Mouse (Mus musculus): ENCODE data around the gene Ctf1. TPM values are rescaled to one million over a fixed set of nuclear protein-coding genes. Genes with fewer than 3 reads are reported as not detected.

The Ctf1 gene
- total and polyA plus RNA-seq, 3 experiments: 1.7 to 5.3 (median 2.3) TPM

DNA sequence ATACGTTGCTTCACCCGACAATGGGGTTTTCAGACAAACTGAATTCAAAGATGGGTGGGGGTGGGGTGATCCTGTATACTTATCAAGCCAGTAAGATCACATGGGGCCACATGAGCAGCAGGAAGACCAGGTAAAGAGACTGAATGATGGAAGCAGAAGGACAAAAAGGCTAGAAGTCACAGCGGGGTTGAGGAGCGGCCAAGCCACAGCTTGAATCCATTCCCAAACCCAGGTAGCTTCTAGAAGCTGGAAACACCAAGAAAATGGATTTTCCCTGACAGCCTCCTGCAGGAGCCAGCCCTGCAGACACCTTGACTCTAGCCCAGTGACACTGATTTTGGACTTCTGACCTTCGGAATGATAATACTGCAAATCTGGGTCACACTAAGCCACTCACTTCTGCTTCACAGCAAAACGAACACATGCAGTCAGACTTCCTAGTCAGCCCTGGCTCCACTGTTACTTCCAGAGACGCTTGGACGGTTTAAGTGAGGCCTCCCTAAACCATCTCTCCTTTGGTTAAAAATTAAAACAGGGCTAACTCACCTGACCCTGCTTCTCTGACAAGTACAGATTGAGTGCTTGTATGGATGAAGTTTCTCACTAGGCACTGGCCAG lies 8.9 kb upstream of the Ctf1 start:
- Histone ChIP-seq H3K27me3 (ENCODE audit: insufficient read depth, low read length) (no peaks in the 10 kb centered on the region), H3K9me3 (replicated peaks) (no peaks in the 10 kb centered on the region), H3K4me1 (ENCODE audit: insufficient read depth, low read depth, low read length) (peaks cover 35% of the 10 kb centered on the region), H3K36me3 (replicated peaks) (peaks cover 66% of the 10 kb centered on the region), H3K4me3 (ENCODE audit: low read depth, low read length) (no peak overlapping the region)
- TF ChIP-seq TAL1 (conservative IDR thresholded peaks at IDR 0.05; ENCODE audit: low read depth, low read length) (no peak), POLR2AphosphoS5 (IDR thresholded peaks at IDR 0.05; ENCODE audit: insufficient replicate concordance, low read depth, low read length) (no peak), GATA1 (IDR thresholded peaks at IDR 0.05; ENCODE audit: borderline replicate concordance, low read length) (no peak), GATA2 (IDR thresholded peaks at IDR 0.05; ENCODE audit: borderline replicate concordance, low read depth, low read length) (no peak), CTCF (IDR thresholded peaks at IDR 0.05; ENCODE audit: low read depth, low read length) (no peak)
- ATAC-seq (ENCODE audit: extremely low read depth, insufficient number of reproducible peaks, low FRiP score, poor library complexity, severe bottlenecking) (no peak), DNase-seq (ENCODE audit: low spot score) (no peak)

DNA sequence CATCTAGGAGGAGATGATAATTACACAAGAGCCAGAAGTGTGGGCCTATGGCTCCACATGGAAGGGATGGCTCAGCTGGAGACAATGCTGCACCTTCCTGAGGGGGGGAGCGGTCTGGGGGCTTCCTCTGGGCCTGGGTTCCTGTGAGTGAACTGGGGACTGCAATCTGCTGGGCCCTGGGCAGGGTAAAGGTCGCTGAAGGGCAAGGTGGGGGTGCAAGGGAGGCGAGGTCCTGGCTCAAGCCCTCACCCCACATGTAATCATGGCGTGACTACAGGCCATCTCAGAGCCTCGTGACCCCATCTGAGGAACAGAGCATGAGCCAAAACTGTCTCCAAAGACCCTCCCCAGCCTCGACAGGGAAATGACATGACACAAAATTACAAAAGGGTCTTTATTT lies 7.9 kb upstream of the Ctf1 start:
- ATAC-seq (ENCODE audit: extremely low read depth, insufficient number of reproducible peaks, low FRiP score, poor library complexity, severe bottlenecking) (no peak), DNase-seq (ENCODE audit: low spot score) (no peak)
- Histone ChIP-seq H3K4me3 (ENCODE audit: low read depth, low read length) (no peak overlapping the region), H3K27me3 (ENCODE audit: insufficient read depth, low read length) (no peaks in the 10 kb centered on the region), H3K36me3 (replicated peaks) (peaks cover 63% of the 10 kb centered on the region), H3K4me1 (ENCODE audit: insufficient read depth, low read depth, low read length) (peaks cover 42% of the 10 kb centered on the region), H3K9me3 (replicated peaks) (no peaks in the 10 kb centered on the region)
- TF ChIP-seq GATA1 (IDR thresholded peaks at IDR 0.05; ENCODE audit: borderline replicate concordance, low read length) (no peak), POLR2AphosphoS5 (IDR thresholded peaks at IDR 0.05; ENCODE audit: insufficient replicate concordance, low read depth, low read length) (no peak), CTCF (IDR thresholded peaks at IDR 0.05; ENCODE audit: low read depth, low read length) (no peak), GATA2 (IDR thresholded peaks at IDR 0.05; ENCODE audit: borderline replicate concordance, low read depth, low read length) (no peak), TAL1 (conservative IDR thresholded peaks at IDR 0.05; ENCODE audit: low read depth, low read length) (no peak)

DNA sequence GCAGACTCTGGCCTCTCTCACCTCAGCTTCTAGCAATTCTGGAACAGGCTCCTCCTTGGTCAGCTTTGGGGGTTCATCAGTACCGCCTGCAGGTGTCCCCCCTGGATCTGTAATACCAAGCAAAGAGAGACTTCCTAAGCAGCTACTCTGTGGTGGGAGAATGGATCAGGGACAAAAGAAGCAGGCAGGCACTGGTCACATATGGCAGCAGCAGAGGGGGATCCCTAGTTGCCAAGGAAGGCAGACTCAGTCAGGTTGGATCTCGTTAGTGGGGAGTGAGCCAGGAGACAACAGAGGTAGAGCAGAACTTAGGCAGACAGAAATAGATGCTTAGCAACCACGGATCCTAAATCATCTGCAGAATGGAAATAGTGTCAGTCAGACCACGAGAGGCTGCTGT lies 6.8 kb upstream of the Ctf1 start:
- TF ChIP-seq GATA2 (IDR thresholded peaks at IDR 0.05; ENCODE audit: borderline replicate concordance, low read depth, low read length): no peak
- TF ChIP-seq TAL1 (conservative IDR thresholded peaks at IDR 0.05; ENCODE audit: low read depth, low read length): no peak
- Histone ChIP-seq H3K27me3 (ENCODE audit: insufficient read depth, low read length) (no peaks in the 10 kb centered on the region), H3K4me3 (ENCODE audit: low read depth, low read length) (no peak overlapping the region), H3K36me3 (replicated peaks) (peaks cover 54% of the 10 kb centered on the region), H3K4me1 (ENCODE audit: insufficient read depth, low read depth, low read length) (peaks cover 39% of the 10 kb centered on the region), H3K9me3 (replicated peaks) (no peaks in the 10 kb centered on the region)
- no peak for ATAC-seq (ENCODE audit: extremely low read depth, insufficient number of reproducible peaks, low FRiP score, poor library complexity, severe bottlenecking)
- no peak for DNase-seq (ENCODE audit: low spot score)

DNA sequence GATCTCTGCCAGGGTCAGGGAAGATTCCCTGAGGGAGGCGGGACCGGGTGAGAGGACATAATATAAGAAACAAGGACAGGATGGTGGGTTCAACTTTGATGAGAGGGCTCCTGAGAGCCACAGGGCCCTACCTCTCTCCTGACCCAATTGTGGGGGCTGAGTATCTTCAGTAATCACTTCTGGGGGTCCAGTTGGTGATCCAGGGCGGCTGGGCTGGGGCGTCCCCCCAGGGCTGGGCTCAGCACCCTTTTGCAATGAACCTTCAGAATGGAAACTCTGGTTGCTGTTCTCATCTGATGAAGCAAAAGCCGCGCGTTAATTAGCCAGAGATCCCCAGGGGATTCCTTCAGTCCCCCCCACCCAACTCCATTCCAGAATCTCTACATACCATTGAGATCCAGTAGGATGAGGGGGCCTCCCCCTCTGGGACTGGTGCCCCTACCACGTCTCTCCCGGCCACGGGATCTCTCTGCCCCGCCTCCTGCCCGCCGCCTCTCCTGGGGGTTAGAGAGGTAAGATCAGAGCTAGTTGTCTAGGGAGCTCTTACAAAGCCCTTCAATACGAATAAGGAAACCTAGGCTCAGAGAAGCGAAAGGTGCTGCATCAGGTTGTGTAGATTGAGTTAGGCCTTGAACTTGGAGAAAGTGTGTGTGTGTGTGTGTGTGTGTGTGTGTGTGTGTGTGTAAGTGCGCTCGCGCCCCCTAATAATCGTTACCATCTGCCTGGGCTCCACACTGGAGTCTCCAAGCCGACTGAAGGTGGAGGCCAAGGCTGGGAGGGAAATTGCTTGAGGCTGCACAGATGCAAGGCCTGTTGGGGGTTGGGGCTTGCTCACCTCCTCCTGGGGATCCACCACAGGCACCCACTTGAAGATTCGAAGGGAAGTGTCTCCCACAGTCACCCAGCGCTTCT lies 5.2 kb upstream of the Ctf1 start:
- Histone ChIP-seq H3K27me3 (ENCODE audit: insufficient read depth, low read length) (no peaks in the 10 kb centered on the region), H3K4me3 (ENCODE audit: low read depth, low read length) (peak overlapping the region; percentile 80), H3K4me1 (ENCODE audit: insufficient read depth, low read depth, low read length) (peaks cover 49% of the 10 kb centered on the region), H3K36me3 (replicated peaks) (peaks cover 51% of the 10 kb centered on the region), H3K9me3 (replicated peaks) (no peaks in the 10 kb centered on the region)
- no peak for TF ChIP-seq GATA2 (IDR thresholded peaks at IDR 0.05; ENCODE audit: borderline replicate concordance, low read depth, low read length)
- ATAC-seq (ENCODE audit: extremely low read depth, insufficient number of reproducible peaks, low FRiP score, poor library complexity, severe bottlenecking) (peak; percentile 17; the same call in 1 of the 2 replicates), DNase-seq (ENCODE audit: low spot score) (peak; percentile 64)

DNA sequence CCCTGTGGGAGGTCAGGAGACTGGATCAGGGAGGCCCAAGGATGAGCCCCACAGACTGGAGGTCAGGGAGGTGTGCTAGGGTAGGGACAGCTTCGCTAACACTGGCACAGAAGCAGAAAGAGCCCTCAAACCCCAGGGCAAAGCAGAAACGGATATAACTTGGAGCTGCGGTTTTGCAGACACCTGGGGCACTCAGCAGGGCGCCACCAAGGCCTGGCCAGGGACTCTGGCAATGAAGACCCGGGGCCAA lies 4.7 kb upstream of the Ctf1 start:
- no peaks in the 10 kb centered on the region for H3K27me3 ChIP-seq (ENCODE audit: insufficient read depth, low read length)
- no peaks in the 10 kb centered on the region for H3K9me3 ChIP-seq (replicated peaks)
- H3K4me1 ChIP-seq (ENCODE audit: insufficient read depth, low read depth, low read length): peaks cover 55% of the 10 kb centered on the region
- peaks cover 46% of the 10 kb centered on the region for H3K36me3 ChIP-seq (replicated peaks)
- DNase-seq (ENCODE audit: low spot score) (no peak), ATAC-seq (ENCODE audit: extremely low read depth, insufficient number of reproducible peaks, low FRiP score, poor library complexity, severe bottlenecking) (no peak; the same call in 1 of the 2 replicates)
- peak overlapping the region; percentile 80 for H3K4me3 ChIP-seq (ENCODE audit: low read depth, low read length)
- TF ChIP-seq POLR2AphosphoS5 (IDR thresholded peaks at IDR 0.05; ENCODE audit: insufficient replicate concordance, low read depth, low read length) (no peak), TAL1 (conservative IDR thresholded peaks at IDR 0.05; ENCODE audit: low read depth, low read length) (no peak), CTCF (IDR thresholded peaks at IDR 0.05; ENCODE audit: low read depth, low read length) (no peak), GATA2 (IDR thresholded peaks at IDR 0.05; ENCODE audit: borderline replicate concordance, low read depth, low read length) (no peak), GATA1 (IDR thresholded peaks at IDR 0.05; ENCODE audit: borderline replicate concordance, low read length) (no peak)

DNA sequence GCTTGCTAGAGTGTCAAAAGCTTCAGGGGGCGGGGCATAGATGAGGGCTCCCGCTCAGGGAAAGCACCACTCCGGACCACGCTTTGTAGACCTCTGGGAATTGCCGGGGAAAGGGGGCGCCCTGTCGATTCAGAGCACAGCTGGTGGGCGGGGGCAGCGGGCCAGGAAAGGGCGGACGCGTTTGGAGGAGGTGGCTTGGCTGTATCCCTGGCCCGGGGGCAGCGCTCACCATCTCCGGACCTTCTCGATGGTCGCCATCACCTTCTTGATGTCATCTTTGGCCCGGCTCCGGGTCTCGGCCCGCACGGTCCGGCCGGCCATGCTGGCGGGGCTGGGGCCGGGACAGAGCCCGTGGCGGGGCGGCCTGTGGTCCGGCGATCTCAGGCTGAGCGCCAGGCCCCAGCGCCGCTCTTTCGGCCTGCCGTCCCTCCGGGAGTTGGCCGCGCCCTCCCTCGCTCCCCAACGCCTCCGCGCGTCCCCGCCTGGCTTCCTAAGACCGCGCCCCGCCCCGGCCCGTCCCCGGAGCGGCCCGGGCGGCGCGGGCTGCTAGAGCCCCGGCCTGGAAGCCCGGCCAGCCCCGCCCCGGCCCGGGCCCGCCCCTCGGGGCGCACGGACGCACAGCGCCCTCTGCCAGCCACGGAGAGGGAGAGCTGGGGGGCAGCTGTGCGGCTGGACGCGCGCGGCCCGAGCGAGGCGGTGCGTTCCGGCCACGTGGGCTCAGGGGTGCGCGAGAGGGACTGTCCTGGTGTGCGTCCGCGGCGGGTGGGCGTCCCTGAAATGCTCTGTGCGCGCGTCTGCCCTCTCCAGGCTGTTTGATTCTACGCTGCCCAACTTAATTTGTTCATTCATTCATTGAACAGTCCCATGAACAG lies 4.1 kb upstream of the Ctf1 start, which contains the start of gene Bcl7c:
Bcl7c (minus strand) TSS at position 727 of the 872 bp plus-strand sequence.
- Histone ChIP-seq H3K27me3 (ENCODE audit: insufficient read depth, low read length) (no peaks in the 10 kb centered on the region), H3K36me3 (replicated peaks) (peaks cover 40% of the 10 kb centered on the region), H3K4me3 (ENCODE audit: low read depth, low read length) (peak within 1 kb of the TSS; percentile 80), H3K9me3 (replicated peaks) (no peaks in the 10 kb centered on the region), H3K4me1 (ENCODE audit: insufficient read depth, low read depth, low read length) (peaks cover 59% of the 10 kb centered on the region)
- DNase-seq (ENCODE audit: low spot score) (peak; percentile 90), ATAC-seq (ENCODE audit: extremely low read depth, insufficient number of reproducible peaks, low FRiP score, poor library complexity, severe bottlenecking) (peak; percentile 70)
- no peak for TF ChIP-seq POLR2AphosphoS5 (IDR thresholded peaks at IDR 0.05; ENCODE audit: insufficient replicate concordance, low read depth, low read length)

All from G1E (cell line).